Mouse (Mus musculus) liver, adult 2 months (tissue): ENCODE results near the gene Susd3.

ENCODE experiments used
- CTCF ChIP-seq: fragments of 200-500 bp; IDR thresholded peaks from 2 replicates; pipeline ENCODE4 v1.5.1; 2011; ENCODE audit warnings: low read depth, low read length, control low read depth
- POLR2A ChIP-seq: fragments of 200-500 bp; IDR thresholded peaks from 2 replicates; pipeline ENCODE4 v1.6.1; 2011; ENCODE audit warnings: low read length, control low read depth; ENCODE audit not compliant: insufficient read depth; ENCODE audit errors: extremely low read depth

GRCm38 (mm10) chr13:49205381-49205998 lies 43.0 kb downstream of the Susd3 start:
- TF ChIP-seq POLR2A (no peak), CTCF (peak; percentile 98)
